Mouse (Mus musculus): ENCODE data around the gene Cep19. TPM values are rescaled to one million over a fixed set of nuclear protein-coding genes. Genes with fewer than 3 reads are reported as not detected.
"Not testable (repeated sequence)": the region's sequence is repeated elsewhere in the genome, so short reads cannot be mapped to it uniquely, and the experiment has no call there.

The Cep19 gene
- polyA plus RNA-seq, 1 experiment from 2014 or later: 24.1 TPM

DNA sequence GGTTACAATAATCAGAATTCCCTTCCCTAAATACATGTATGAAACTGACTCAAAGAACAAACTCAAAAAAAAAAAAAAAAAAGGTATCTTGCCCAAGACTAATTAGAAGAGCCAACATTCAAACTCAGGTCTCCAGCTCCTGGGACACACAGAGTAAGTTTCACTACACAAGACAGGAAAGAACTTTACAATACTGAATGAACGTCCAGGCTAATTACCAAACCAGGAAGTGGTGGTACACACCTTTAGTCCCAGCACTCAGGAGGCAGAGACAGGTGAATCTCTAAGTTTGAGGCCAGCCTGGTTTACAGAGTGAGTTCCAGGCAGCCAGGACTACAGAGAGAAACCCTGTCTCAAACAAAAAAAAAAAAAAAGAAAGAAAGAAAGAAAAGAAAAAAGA is 23.8 kb upstream of the Cep19 start:
- Histone ChIP-seq H3K4me2 (ENCODE audit: low read length) (no peak overlapping the region), H3K9ac (ENCODE audit: low read length) (no peak overlapping the region), H3K36me3 (ENCODE audit: control insufficient read depth, insufficient read depth, low read length) (no peaks in the 10 kb centered on the region), H3K4me1 (replicated peaks; ENCODE audit: control insufficient read depth, insufficient read depth, low read length) (peaks cover 11% of the 10 kb centered on the region), H3K27ac (ENCODE audit: low read depth) (no peak overlapping the region), H3K9me3 (ENCODE audit: control insufficient read depth, low read length) (no peaks in the 10 kb centered on the region), H3K27me3 (replicated peaks; ENCODE audit: control insufficient read depth, insufficient read depth, low read length) (no peaks in the 10 kb centered on the region), H3K4me3 (ENCODE audit: low read depth, low read length) (no peak overlapping the region)
- DNase-seq (ENCODE audit: low spot score): no peak
- no peak for ATAC-seq (replicated peaks; ENCODE audit: low FRiP score, low TSS enrichment, low read depth)
- 55% methylated on average over 1 of the region's 1 CpGs for WGBS

DNA sequence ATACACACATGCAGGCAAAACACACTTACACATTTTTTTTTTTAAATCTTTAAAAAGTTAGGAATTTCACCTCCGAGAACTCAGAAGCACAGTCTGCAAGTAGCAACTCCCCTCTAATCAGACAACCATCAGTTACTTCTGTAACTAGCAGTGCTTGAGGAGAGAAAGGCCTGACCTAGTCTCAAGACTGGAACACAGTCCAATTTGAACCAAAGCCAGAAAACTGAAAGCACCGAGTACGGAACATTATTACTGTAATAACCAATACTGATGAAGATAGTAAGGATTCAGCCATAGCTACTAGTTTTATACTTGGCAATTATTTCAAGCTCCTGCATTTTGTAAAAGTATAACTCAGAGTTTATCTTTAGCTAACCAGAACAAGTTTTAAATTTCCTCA is 23.2 kb upstream of the Cep19 start:
- no peaks in the 10 kb centered on the region for H3K27me3 ChIP-seq (replicated peaks; ENCODE audit: control insufficient read depth, insufficient read depth, low read length)
- no peak for DNase-seq (ENCODE audit: low spot score)
- H3K9ac ChIP-seq (ENCODE audit: low read length): no peak overlapping the region
- no peak overlapping the region for H3K27ac ChIP-seq (ENCODE audit: low read depth)
- H3K36me3 ChIP-seq (ENCODE audit: control insufficient read depth, insufficient read depth, low read length): no peaks in the 10 kb centered on the region
- no peaks in the 10 kb centered on the region for H3K9me3 ChIP-seq (ENCODE audit: control insufficient read depth, low read length)
- 0 out of 2 replicates have a peak overlapping the region, but pooled peaks have one; percentile 94 for H3K4me3 ChIP-seq (ENCODE audit: low read depth, low read length)
- peak overlapping the region; percentile 70 for H3K4me2 ChIP-seq (ENCODE audit: low read length)
- peaks cover 11% of the 10 kb centered on the region for H3K4me1 ChIP-seq (replicated peaks; ENCODE audit: control insufficient read depth, insufficient read depth, low read length)
- WGBS: 63% methylated on average over 3 of the region's 3 CpGs
- no peak for ATAC-seq (replicated peaks; ENCODE audit: low FRiP score, low TSS enrichment, low read depth)

DNA sequence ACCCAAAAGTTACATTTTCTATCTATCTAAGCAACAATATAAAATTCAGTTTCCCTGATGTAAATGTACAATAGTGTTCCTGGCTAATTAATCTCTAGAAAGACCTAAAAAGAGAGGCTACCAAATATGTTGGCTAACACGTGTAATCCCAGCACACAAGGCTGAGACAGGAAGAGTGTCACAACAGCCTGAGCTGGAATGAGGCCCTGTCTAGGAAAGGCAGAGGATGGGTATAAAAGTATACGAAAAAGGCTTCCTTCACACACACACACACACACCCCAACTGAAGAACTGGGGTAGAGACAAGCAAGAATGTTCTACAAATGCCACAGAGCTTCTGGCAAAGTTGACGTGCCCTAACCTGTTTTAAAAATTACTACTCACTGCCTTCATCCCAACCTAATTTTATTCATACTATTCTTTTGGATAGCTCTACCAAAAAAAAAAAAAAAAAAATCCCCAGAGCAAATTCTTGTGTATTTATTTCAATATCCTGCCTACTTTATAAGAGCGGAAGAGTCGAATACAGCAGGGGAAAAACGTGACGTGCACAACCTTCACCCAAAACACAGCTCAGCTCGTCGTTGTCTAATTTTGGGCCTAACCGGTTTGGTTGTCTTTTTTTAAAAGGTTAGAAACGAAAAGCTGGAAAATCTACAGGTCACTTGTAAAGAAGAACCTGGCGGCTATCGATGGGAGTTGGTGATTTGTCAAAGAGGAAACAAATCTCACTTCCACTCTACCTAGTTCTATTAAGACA is 21.8 kb upstream of the Cep19 start:
- Histone ChIP-seq H3K9me3 (ENCODE audit: control insufficient read depth, low read length) (no peaks in the 10 kb centered on the region), H3K9ac (ENCODE audit: low read length) (peak overlapping the region; percentile 97), H3K4me2 (ENCODE audit: low read length) (peak overlapping the region; percentile 70), H3K27me3 (replicated peaks; ENCODE audit: control insufficient read depth, insufficient read depth, low read length) (no peaks in the 10 kb centered on the region), H3K4me1 (replicated peaks; ENCODE audit: control insufficient read depth, insufficient read depth, low read length) (peaks cover 11% of the 10 kb centered on the region), H3K27ac (ENCODE audit: low read depth) (peak overlapping the region; percentile 94), H3K4me3 (ENCODE audit: low read depth, low read length) (peak overlapping the region; percentile 94), H3K36me3 (ENCODE audit: control insufficient read depth, insufficient read depth, low read length) (no peaks in the 10 kb centered on the region)
- WGBS: 4% methylated on average over 13 of the region's 13 CpGs
- DNase-seq (ENCODE audit: low spot score) (no peak), ATAC-seq (replicated peaks; ENCODE audit: low FRiP score, low TSS enrichment, low read depth) (no peak)

DNA sequence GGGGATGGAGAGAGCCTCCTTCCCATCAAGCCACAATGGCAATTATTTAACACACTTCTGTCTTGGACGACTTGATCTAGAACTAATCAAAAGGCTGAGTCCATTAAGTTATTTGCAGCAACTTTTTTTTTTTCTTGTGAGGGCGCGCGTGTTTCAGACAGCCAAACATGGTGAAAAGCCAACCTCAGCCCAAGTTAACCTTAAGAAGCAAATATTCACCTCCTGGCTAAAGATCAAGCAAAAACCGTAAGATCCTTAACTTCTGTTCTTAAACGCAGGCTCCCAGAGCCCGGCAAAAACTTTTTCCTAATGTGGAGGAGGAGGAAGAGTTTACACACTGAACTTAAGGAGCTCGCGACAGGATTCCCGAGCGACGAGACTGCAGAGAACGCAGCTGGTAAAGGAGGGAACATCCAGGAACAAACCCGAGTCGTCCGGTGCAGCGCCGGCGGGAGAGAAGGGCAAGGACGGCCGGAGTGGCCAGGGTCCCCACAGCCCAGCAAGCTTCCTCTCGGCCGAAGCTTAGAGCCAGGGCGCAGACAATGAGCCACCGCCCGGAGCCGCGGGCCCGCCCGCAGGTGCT is 21.1 kb upstream of the Cep19 start:
- H3K36me3 ChIP-seq (ENCODE audit: control insufficient read depth, insufficient read depth, low read length): 0 out of 2 replicates have a peak, but pooled peaks cover 3% of the 10 kb centered on the region
- peak overlapping the region; percentile 94 for H3K27ac ChIP-seq (ENCODE audit: low read depth)
- ATAC-seq (replicated peaks; ENCODE audit: low FRiP score, low TSS enrichment, low read depth) (no peak), DNase-seq (ENCODE audit: low spot score) (peak; percentile 81)
- peak overlapping the region; percentile 97 for H3K9ac ChIP-seq (ENCODE audit: low read length)
- peaks cover 11% of the 10 kb centered on the region for H3K4me1 ChIP-seq (replicated peaks; ENCODE audit: control insufficient read depth, insufficient read depth, low read length)
- H3K4me2 ChIP-seq (ENCODE audit: low read length): peak overlapping the region; percentile 70
- H3K27me3 ChIP-seq (replicated peaks; ENCODE audit: control insufficient read depth, insufficient read depth, low read length): no peaks in the 10 kb centered on the region
- H3K4me3 ChIP-seq (ENCODE audit: low read depth, low read length): peak overlapping the region; percentile 94
- no peaks in the 10 kb centered on the region for H3K9me3 ChIP-seq (ENCODE audit: control insufficient read depth, low read length)
- WGBS: 0% methylated on average over 23 of the region's 30 CpGs

DNA sequence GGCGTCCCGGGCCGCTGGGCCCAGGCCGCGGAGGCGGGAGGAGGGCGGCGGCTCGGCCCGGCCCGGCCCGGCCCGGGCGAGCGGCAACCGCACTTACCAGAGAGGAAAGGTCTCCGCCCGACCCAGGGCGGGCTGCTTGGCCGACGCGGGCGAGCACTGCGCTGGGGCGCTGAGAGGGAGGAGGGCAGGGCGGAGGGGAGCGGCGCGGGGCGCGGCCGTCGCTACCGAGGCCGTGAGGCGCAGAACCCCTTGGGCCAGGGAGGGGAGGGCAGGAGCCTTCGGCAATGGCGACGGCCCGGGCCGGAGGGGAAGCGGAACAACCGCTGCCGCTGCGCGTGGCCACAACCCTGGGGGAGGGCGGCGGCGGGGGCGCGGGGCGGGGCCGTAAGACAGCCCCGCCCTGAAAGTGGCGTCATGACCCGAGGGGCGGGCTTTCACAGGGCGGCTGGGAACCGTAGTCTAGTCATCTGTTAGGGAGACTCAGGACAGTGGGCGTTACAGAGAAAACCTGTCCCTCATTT is 20.5 kb upstream of the Cep19 start, which contains the start of gene Pak2:
Pak2 (minus strand) TSS at position 352 of the 521 bp plus-strand sequence.
- H3K4me1 ChIP-seq (replicated peaks; ENCODE audit: control insufficient read depth, insufficient read depth, low read length): peaks cover 11% of the 10 kb centered on the region
- H3K27me3 ChIP-seq (replicated peaks; ENCODE audit: control insufficient read depth, insufficient read depth, low read length): no peaks in the 10 kb centered on the region
- peak within 1 kb of the TSS; percentile 70 for H3K4me2 ChIP-seq (ENCODE audit: low read length)
- H3K36me3 ChIP-seq (ENCODE audit: control insufficient read depth, insufficient read depth, low read length): peaks cover 6% of the 10 kb centered on the region; the same call in 1 of the 2 replicates
- H3K9ac ChIP-seq (ENCODE audit: low read length): peak within 1 kb of the TSS; percentile 97
- DNase-seq (ENCODE audit: low spot score) (peak; percentile 97), ATAC-seq (replicated peaks; ENCODE audit: low FRiP score, low TSS enrichment, low read depth) (peak; percentile 96)
- 1% methylated on average over 48 of the region's 60 CpGs for WGBS
- H3K4me3 ChIP-seq (ENCODE audit: low read depth, low read length): peak within 1 kb of the TSS; percentile 94
- peak within 1 kb of the TSS; percentile 94 for H3K27ac ChIP-seq (ENCODE audit: low read depth)
- H3K9me3 ChIP-seq (ENCODE audit: control insufficient read depth, low read length): no peaks in the 10 kb centered on the region

DNA sequence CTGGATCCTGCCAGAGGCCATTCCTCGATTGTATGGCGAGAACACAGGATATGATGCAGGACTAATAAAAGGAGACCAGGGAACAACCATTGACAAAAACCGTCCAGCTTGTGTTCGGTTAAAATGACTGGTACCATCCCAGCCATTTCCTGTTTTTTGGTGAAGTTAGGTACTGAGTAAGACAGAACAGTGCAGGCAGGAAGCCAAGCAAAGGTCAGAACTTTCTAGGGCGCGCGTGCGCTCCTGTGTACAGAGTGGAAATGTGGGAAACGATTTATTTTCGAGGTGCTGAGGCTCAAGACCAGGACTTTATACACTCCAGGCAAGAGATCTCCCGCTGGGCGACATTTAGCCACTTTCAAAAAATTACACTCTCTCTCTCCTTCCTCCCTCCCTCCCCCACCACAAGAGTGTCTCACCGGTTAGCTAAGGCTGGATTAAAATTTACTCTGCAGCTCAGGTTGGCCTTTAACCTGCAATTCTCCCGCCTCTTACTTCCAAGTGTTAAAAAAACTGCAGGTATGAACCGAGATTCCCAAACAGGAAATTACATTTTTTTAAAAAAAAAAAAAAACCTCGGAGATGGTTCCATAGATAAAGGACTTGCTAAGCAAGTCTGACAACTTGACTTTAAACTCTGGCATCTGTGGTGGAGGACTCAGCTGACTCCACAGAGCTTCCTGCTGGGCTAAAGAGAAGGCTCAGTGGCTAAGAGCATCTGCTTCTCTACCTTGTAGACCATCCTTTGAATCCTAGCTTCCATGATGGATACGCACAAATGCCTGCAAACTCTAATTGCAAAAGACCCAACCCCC is 11.8 kb upstream of the Cep19 start:
- Histone ChIP-seq H3K27ac (ENCODE audit: low read depth) (peak overlapping the region; percentile 12; the same call in 1 of the 2 replicates), H3K36me3 (ENCODE audit: control insufficient read depth, insufficient read depth, low read length) (peaks cover 82% of the 10 kb centered on the region), H3K4me3 (ENCODE audit: low read depth, low read length) (no peak overlapping the region), H3K9me3 (ENCODE audit: control insufficient read depth, low read length) (no peaks in the 10 kb centered on the region), H3K27me3 (replicated peaks; ENCODE audit: control insufficient read depth, insufficient read depth, low read length) (no peaks in the 10 kb centered on the region), H3K9ac (ENCODE audit: low read length) (no peak overlapping the region), H3K4me2 (ENCODE audit: low read length) (no peak overlapping the region), H3K4me1 (replicated peaks; ENCODE audit: control insufficient read depth, insufficient read depth, low read length) (no peaks in the 10 kb centered on the region)
- DNase-seq (ENCODE audit: low spot score) (no peak), ATAC-seq (replicated peaks; ENCODE audit: low FRiP score, low TSS enrichment, low read depth) (0 out of 2 replicates have a peak, but pooled peaks have one; percentile 60)
- WGBS: 70% methylated on average over 17 of the region's 17 CpGs

DNA sequence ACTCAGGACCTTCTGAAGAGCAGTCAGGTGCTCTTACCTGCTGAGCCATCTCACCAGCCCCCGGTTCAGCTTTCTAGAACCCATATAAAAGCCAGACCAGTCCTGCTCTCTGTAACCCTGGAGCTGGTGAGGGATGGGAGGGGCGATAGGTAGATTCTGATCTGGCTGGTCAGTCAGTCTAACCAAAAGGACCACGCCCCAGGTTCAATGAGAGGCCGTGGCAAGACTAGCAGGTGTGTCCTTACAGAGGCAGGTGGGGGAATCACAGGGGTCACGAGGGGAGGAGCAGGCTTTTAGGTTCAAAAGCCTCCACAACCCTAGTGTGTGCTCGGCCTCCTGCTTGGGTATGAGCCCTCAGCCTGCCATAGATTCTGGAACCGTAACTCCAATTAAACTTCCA is 8.1 kb upstream of the Cep19 start:
- Histone ChIP-seq H3K36me3 (ENCODE audit: control insufficient read depth, insufficient read depth, low read length) (peaks cover 65% of the 10 kb centered on the region), H3K27me3 (replicated peaks; ENCODE audit: control insufficient read depth, insufficient read depth, low read length) (no peaks in the 10 kb centered on the region), H3K4me2 (ENCODE audit: low read length) (no peak overlapping the region), H3K9ac (ENCODE audit: low read length) (no peak overlapping the region), H3K9me3 (ENCODE audit: control insufficient read depth, low read length) (no peaks in the 10 kb centered on the region), H3K27ac (ENCODE audit: low read depth) (no peak overlapping the region), H3K4me1 (replicated peaks; ENCODE audit: control insufficient read depth, insufficient read depth, low read length) (no peaks in the 10 kb centered on the region), H3K4me3 (ENCODE audit: low read depth, low read length) (no peak overlapping the region)
- no peak for ATAC-seq (replicated peaks; ENCODE audit: low FRiP score, low TSS enrichment, low read depth)
- no peak for DNase-seq (ENCODE audit: low spot score)
- WGBS: 95% methylated on average over 7 of the region's 7 CpGs

DNA sequence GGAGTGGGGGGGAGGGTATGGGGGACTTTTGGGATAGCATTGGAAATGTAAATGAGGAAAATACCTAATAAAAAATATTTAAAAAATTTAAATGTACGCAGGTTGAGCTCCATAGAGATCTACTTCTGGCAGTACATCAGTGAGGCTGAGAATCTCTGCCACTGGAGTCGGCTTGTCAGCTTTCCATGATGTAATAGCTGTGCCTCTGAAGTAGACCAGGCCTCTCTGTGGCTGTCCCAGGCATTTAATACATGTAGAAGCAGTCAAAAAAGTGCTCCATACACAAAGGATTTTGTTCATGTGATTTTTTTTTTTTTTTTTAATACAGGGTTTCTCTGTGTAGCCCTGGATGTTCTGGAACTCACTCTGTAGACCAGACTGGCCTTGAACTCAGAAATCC is 1.8 kb upstream of the Cep19 start:
- WGBS: 77% methylated on average over 2 of the region's 2 CpGs
- DNase-seq (ENCODE audit: low spot score); H3K27me3 ChIP-seq (replicated peaks; ENCODE audit: control insufficient read depth, insufficient read depth, low read length); H3K9ac ChIP-seq (ENCODE audit: low read length); H3K9me3 ChIP-seq (ENCODE audit: control insufficient read depth, low read length); ATAC-seq (replicated peaks; ENCODE audit: low FRiP score, low TSS enrichment, low read depth); H3K4me2 ChIP-seq (ENCODE audit: low read length); H3K4me3 ChIP-seq (ENCODE audit: low read depth, low read length); H3K27ac ChIP-seq (ENCODE audit: low read depth): not testable (repeated sequence)
- H3K36me3 ChIP-seq (ENCODE audit: control insufficient read depth, insufficient read depth, low read length): peaks cover 15% of the 10 kb centered on the region; the same call in 1 of the 2 replicates
- H3K4me1 ChIP-seq (replicated peaks; ENCODE audit: control insufficient read depth, insufficient read depth, low read length): peaks cover 12% of the 10 kb centered on the region
